Mouse (Mus musculus) thymus, adult 2 months (tissue): ENCODE data around the gene Gm21149.
"Not testable (repeated sequence)": the region's sequence is repeated elsewhere in the genome, so short reads cannot be mapped to it uniquely, and the experiment has no call there.

ENCODE experiments used
- CTCF ChIP-seq: fragments of 200-500 bp; IDR thresholded peaks from 2 replicates; pipeline ENCODE4 v1.5.1; 2012; ENCODE audit warnings: mild to moderate bottlenecking, control low read depth, low read length, moderate library complexity, borderline replicate concordance; ENCODE audit not compliant: control insufficient read depth, poor library complexity, insufficient read depth; ENCODE audit errors: extremely low read depth
- POLR2A ChIP-seq: fragments of 200-500 bp; IDR thresholded peaks from 2 replicates; pipeline ENCODE4 v1.6.1; 2012; ENCODE audit warnings: mild to moderate bottlenecking, low read length, control low read depth, moderate library complexity; ENCODE audit not compliant: control insufficient read depth, poor library complexity, insufficient read depth; ENCODE audit errors: extremely low read depth

- TF ChIP-seq CTCF, POLR2A: not testable (repeated sequence)
Measured at GRCm38 (mm10) chr5:15512236-15512635, 35.9 kb upstream of the Gm21149 start.
